Mouse (Mus musculus) myocyte (in vitro differentiated cells): ENCODE data around the gene Nup214.

Experiments
- E2F4 ChIP-seq: IDR thresholded peaks from one replicate; pipeline ENCODE4 v1.6.1; 2011; ENCODE audit warnings: mild to moderate bottlenecking, control low read depth, moderate library complexity; ENCODE audit not compliant: insufficient read depth
- MAX ChIP-seq: IDR thresholded peaks from one replicate; pipeline ENCODE4 v1.6.1; 2011; ENCODE audit warnings: low read depth, mild to moderate bottlenecking, control low read depth
- MYOD1 ChIP-seq, 3 experiments: IDR thresholded peaks; one replicate each; pipeline ENCODE4 v1.6.1; 2011; ENCODE audit warnings: control low read depth in 2 of 3, low read depth in 2 of 3, mild to moderate bottlenecking in 2 of 3, moderate library complexity in 1 of 3; ENCODE audit not compliant: insufficient read length in 2 of 3, control insufficient read depth in 1 of 3
- POLR2A ChIP-seq: IDR thresholded peaks from one replicate; pipeline ENCODE4 v1.6.1; 2011; ENCODE audit warnings: low read depth, mild to moderate bottlenecking, control low read depth, moderate library complexity; ENCODE audit not compliant: insufficient read length

DNA sequence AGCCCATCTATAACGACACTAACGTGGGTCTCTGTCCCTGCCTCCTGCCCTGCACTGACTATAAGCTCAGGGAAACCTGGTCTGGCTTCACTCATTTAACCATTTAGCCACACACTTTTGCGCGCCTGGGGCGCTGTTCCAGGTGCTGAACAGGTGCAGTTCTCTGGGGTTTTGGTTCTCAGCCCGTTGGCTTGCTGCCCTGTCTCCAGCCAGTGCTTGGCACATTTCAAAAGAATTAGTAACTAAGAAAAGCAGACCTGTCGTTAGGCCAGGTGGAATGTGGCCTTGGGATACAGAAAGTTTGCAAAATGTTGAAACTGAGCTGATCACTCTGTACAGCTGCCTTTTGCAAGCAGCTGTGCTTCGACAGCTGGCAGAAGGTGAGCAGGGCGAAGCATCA lies 49.4 kb upstream of the Nup214 start:
- TF ChIP-seq MYOD1 (IDR thresholded peaks at IDR 0.05; ENCODE audit: control insufficient read depth in 1 of 3, insufficient read length in 2 of 3, low read depth in 2 of 3), result peak in 1 of 3 experiments; percentile 32
- no peak for TF ChIP-seq MAX
- no peak for TF ChIP-seq POLR2A
- TF ChIP-seq E2F4, result no peak
